Mouse (Mus musculus): ENCODE data around the gene Ncf1. TPM values are rescaled to one million over a fixed set of nuclear protein-coding genes. Genes with fewer than 3 reads are reported as not detected.
A peak's percentile ranks its signal among the peaks of the same experiment; 100 is the strongest.

The Ncf1 gene
- total and polyA plus RNA-seq, 2 experiments from 2014 or later, result 2.3 to 4.9 TPM

GRCm38 (mm10) chr5:134232111-134232510 lies 2.7 kb upstream of the Ncf1 start:
- H3K27me3 ChIP-seq (ENCODE audit: insufficient read depth, low read length), result no peaks in the 10 kb centered on the region
- TF ChIP-seq CTCF (IDR thresholded peaks at IDR 0.05; ENCODE audit: low read depth), result no peak
- 76% methylated on average over 6 of the region's 6 CpGs for WGBS
- ATAC-seq (no peak), DNase-seq (ENCODE audit: low spot score) (no peak)
- H3K4me3 ChIP-seq (ENCODE audit: low read length), result no peak overlapping the region
- H3K27ac ChIP-seq, result no peak overlapping the region
- H3K4me2 ChIP-seq (ENCODE audit: low read depth, low read length), result no peak overlapping the region
- peaks cover 9% of the 10 kb centered on the region for H3K36me3 ChIP-seq (ENCODE audit: insufficient read depth, low read length)
- H3K9ac ChIP-seq (replicated peaks; ENCODE audit: low read length), result no peak overlapping the region
- no peaks in the 10 kb centered on the region for H3K9me3 ChIP-seq (ENCODE audit: low read length)
- 0 out of 2 replicates have a peak, but pooled peaks cover 3% of the 10 kb centered on the region for H3K4me1 ChIP-seq (ENCODE audit: insufficient read depth, low read length)

GRCm38 (mm10) chr5:134231376-134231775 lies 2.0 kb upstream of the Ncf1 start:
- TF ChIP-seq CTCF (IDR thresholded peaks at IDR 0.05; ENCODE audit: low read depth), result no peak
- H3K4me2 ChIP-seq (ENCODE audit: low read depth, low read length), result no peak overlapping the region
- H3K27me3 ChIP-seq (ENCODE audit: insufficient read depth, low read length), result no peaks in the 10 kb centered on the region
- 0 out of 2 replicates have a peak, but pooled peaks cover 3% of the 10 kb centered on the region for H3K4me1 ChIP-seq (ENCODE audit: insufficient read depth, low read length)
- DNase-seq (ENCODE audit: low spot score) (no peak), ATAC-seq (no peak)
- H3K27ac ChIP-seq, result no peak overlapping the region
- no peak overlapping the region for H3K9ac ChIP-seq (replicated peaks; ENCODE audit: low read length)
- 0 out of 2 replicates have a peak, but pooled peaks cover 3% of the 10 kb centered on the region for H3K36me3 ChIP-seq (ENCODE audit: insufficient read depth, low read length)
- no peaks in the 10 kb centered on the region for H3K9me3 ChIP-seq (ENCODE audit: low read length)
- 84% methylated on average over 5 of the region's 5 CpGs for WGBS
- H3K4me3 ChIP-seq (ENCODE audit: low read length), result no peak overlapping the region

GRCm38 (mm10) chr5:134228249-134228638 lies 1.2 kb downstream of the Ncf1 start:
- 80% methylated on average over 6 of the region's 6 CpGs for WGBS
- H3K4me1 ChIP-seq (ENCODE audit: insufficient read depth, low read length), result no peaks in the 10 kb centered on the region
- H3K36me3 ChIP-seq (ENCODE audit: insufficient read depth, low read length), result no peaks in the 10 kb centered on the region
- H3K9me3 ChIP-seq (ENCODE audit: low read length), result no peaks in the 10 kb centered on the region
- TF ChIP-seq CTCF (IDR thresholded peaks at IDR 0.05; ENCODE audit: low read depth), result no peak
- H3K27me3 ChIP-seq (ENCODE audit: insufficient read depth, low read length), result no peaks in the 10 kb centered on the region
- H3K9ac ChIP-seq (replicated peaks; ENCODE audit: low read length), result no peak overlapping the region
- no peak for ATAC-seq
- no peak overlapping the region for H3K4me3 ChIP-seq (ENCODE audit: low read length)
- no peak for DNase-seq (ENCODE audit: low spot score)
- no peak overlapping the region for H3K4me2 ChIP-seq (ENCODE audit: low read depth, low read length)
- no peak overlapping the region for H3K27ac ChIP-seq

GRCm38 (mm10) chr5:134227574-134228248 lies 1.7 kb downstream of the Ncf1 start:
- Histone ChIP-seq H3K4me1 (ENCODE audit: insufficient read depth, low read length) (no peaks in the 10 kb centered on the region), H3K36me3 (ENCODE audit: insufficient read depth, low read length) (no peaks in the 10 kb centered on the region), H3K4me2 (ENCODE audit: low read depth, low read length) (no peak overlapping the region), H3K4me3 (ENCODE audit: low read length) (no peak overlapping the region), H3K9me3 (ENCODE audit: low read length) (no peaks in the 10 kb centered on the region), H3K27me3 (ENCODE audit: insufficient read depth, low read length) (no peaks in the 10 kb centered on the region), H3K27ac (no peak overlapping the region), H3K9ac (replicated peaks; ENCODE audit: low read length) (no peak overlapping the region)
- DNase-seq (ENCODE audit: low spot score) (peak; percentile 60), ATAC-seq (no peak)
- WGBS, result 42% methylated on average over 11 of the region's 11 CpGs
- TF ChIP-seq CTCF (IDR thresholded peaks at IDR 0.05; ENCODE audit: low read depth), result peak; percentile 56

- ATAC-seq (no peak), DNase-seq (ENCODE audit: low spot score) (no peak)
- WGBS, result 76% methylated on average over 11 of the region's 12 CpGs
- no peaks in the 10 kb centered on the region for H3K27me3 ChIP-seq (ENCODE audit: insufficient read depth, low read length)
- H3K9ac ChIP-seq (replicated peaks; ENCODE audit: low read length), result no peak overlapping the region
- no peaks in the 10 kb centered on the region for H3K4me1 ChIP-seq (ENCODE audit: insufficient read depth, low read length)
- H3K36me3 ChIP-seq (ENCODE audit: insufficient read depth, low read length), result no peaks in the 10 kb centered on the region
- no peak for TF ChIP-seq CTCF (IDR thresholded peaks at IDR 0.05; ENCODE audit: low read depth)
- H3K27ac ChIP-seq, result no peak overlapping the region
- H3K4me2 ChIP-seq (ENCODE audit: low read depth, low read length), result no peak overlapping the region
- H3K9me3 ChIP-seq (ENCODE audit: low read length), result no peaks in the 10 kb centered on the region
- H3K4me3 ChIP-seq (ENCODE audit: low read length), result no peak overlapping the region
Observed at GRCm38 (mm10) chr5:134226946-134227345, 2.5 kb downstream of the Ncf1 start.

GRCm38 (mm10) chr5:134225110-134225901 lies 4.1 kb downstream of the Ncf1 start:
- ATAC-seq (peak; percentile 31; the same call in 1 of the 2 replicates), DNase-seq (ENCODE audit: low spot score) (no peak)
- Histone ChIP-seq H3K4me2 (ENCODE audit: low read depth, low read length) (no peak overlapping the region), H3K4me1 (ENCODE audit: insufficient read depth, low read length) (no peaks in the 10 kb centered on the region), H3K4me3 (ENCODE audit: low read length) (no peak overlapping the region), H3K36me3 (ENCODE audit: insufficient read depth, low read length) (no peaks in the 10 kb centered on the region), H3K27me3 (ENCODE audit: insufficient read depth, low read length) (no peaks in the 10 kb centered on the region), H3K9ac (replicated peaks; ENCODE audit: low read length) (no peak overlapping the region), H3K27ac (no peak overlapping the region), H3K9me3 (ENCODE audit: low read length) (no peaks in the 10 kb centered on the region)
- no peak for TF ChIP-seq CTCF (IDR thresholded peaks at IDR 0.05; ENCODE audit: low read depth)
- 78% methylated on average over 30 of the region's 30 CpGs for WGBS
